Mouse (Mus musculus): ENCODE results near the gene Lenep. TPM values are rescaled to one million over a fixed set of nuclear protein-coding genes. Genes with fewer than 3 reads are reported as not detected.

The Lenep gene
- polyA plus RNA-seq, 1 experiment from 2014 or later: not detected

GRCm38 (mm10) chr3:89382950-89383349 lies 19.6 kb downstream of the Lenep start:
- no peak overlapping the region for H3K4me2 ChIP-seq
- H3K27ac ChIP-seq: no peak overlapping the region
- H3K27me3 ChIP-seq: no peaks in the 10 kb centered on the region
- H3K9me3 ChIP-seq: no peaks in the 10 kb centered on the region
- ATAC-seq (ENCODE audit: insufficient number of reproducible peaks, insufficient read depth, low FRiP score, low TSS enrichment, low read depth): no peak
- H3K36me3 ChIP-seq: no peaks in the 10 kb centered on the region
- WGBS: 68% methylated on average over 5 of the region's 5 CpGs
- no peak overlapping the region for H3K4me3 ChIP-seq (replicated peaks)
- H3K4me1 ChIP-seq (replicated peaks): peaks cover 33% of the 10 kb centered on the region
- H3K9ac ChIP-seq (replicated peaks): no peak overlapping the region

GRCm38 (mm10) chr3:89382033-89382882 lies 20.3 kb downstream of the Lenep start:
- H3K27me3 ChIP-seq: no peaks in the 10 kb centered on the region
- WGBS: 87% methylated on average over 9 of the region's 9 CpGs
- no peak overlapping the region for H3K27ac ChIP-seq
- ATAC-seq (ENCODE audit: insufficient number of reproducible peaks, insufficient read depth, low FRiP score, low TSS enrichment, low read depth): no peak
- no peaks in the 10 kb centered on the region for H3K36me3 ChIP-seq
- H3K4me2 ChIP-seq: no peak overlapping the region
- H3K9me3 ChIP-seq: no peaks in the 10 kb centered on the region
- no peak overlapping the region for H3K4me3 ChIP-seq (replicated peaks)
- H3K9ac ChIP-seq (replicated peaks): no peak overlapping the region
- H3K4me1 ChIP-seq (replicated peaks): peaks cover 35% of the 10 kb centered on the region

GRCm38 (mm10) chr3:89381233-89381632 lies 21.4 kb downstream of the Lenep start:
- no peaks in the 10 kb centered on the region for H3K27me3 ChIP-seq
- H3K9ac ChIP-seq (replicated peaks): no peak overlapping the region
- H3K36me3 ChIP-seq: no peaks in the 10 kb centered on the region
- no peak overlapping the region for H3K4me2 ChIP-seq
- WGBS: 83% methylated on average over 11 of the region's 11 CpGs
- no peak for ATAC-seq (ENCODE audit: insufficient number of reproducible peaks, insufficient read depth, low FRiP score, low TSS enrichment, low read depth)
- no peaks in the 10 kb centered on the region for H3K9me3 ChIP-seq
- peaks cover 26% of the 10 kb centered on the region for H3K4me1 ChIP-seq (replicated peaks)
- no peak overlapping the region for H3K4me3 ChIP-seq (replicated peaks)
- H3K27ac ChIP-seq: no peak overlapping the region

GRCm38 (mm10) chr3:89380711-89381110 lies 21.9 kb downstream of the Lenep start:
- 93% methylated on average over 18 of the region's 18 CpGs for WGBS

GRCm38 (mm10) chr3:89380291-89380690 lies 22.3 kb downstream of the Lenep start:
- H3K36me3 ChIP-seq: no peaks in the 10 kb centered on the region
- no peak for ATAC-seq (ENCODE audit: insufficient number of reproducible peaks, insufficient read depth, low FRiP score, low TSS enrichment, low read depth)

More at GRCm38 (mm10) chr3:89380711-89381110, 21.9 kb downstream of the Lenep start:
- no peak for ATAC-seq (ENCODE audit: insufficient number of reproducible peaks, insufficient read depth, low FRiP score, low TSS enrichment, low read depth)
- peaks cover 26% of the 10 kb centered on the region for H3K4me1 ChIP-seq (replicated peaks)
- H3K27ac ChIP-seq: no peak overlapping the region
- H3K36me3 ChIP-seq: no peaks in the 10 kb centered on the region
- no peaks in the 10 kb centered on the region for H3K27me3 ChIP-seq
- H3K4me2 ChIP-seq: no peak overlapping the region
- H3K9me3 ChIP-seq: no peaks in the 10 kb centered on the region
- no peak overlapping the region for H3K9ac ChIP-seq (replicated peaks)
- H3K4me3 ChIP-seq (replicated peaks): no peak overlapping the region

GRCm38 (mm10) chr3:89379388-89380131 lies 23.0 kb downstream of the Lenep start:
- Histone ChIP-seq H3K4me3 (replicated peaks) (no peak overlapping the region), H3K36me3 (no peaks in the 10 kb centered on the region), H3K9ac (replicated peaks) (no peak overlapping the region), H3K27ac (no peak overlapping the region), H3K9me3 (no peaks in the 10 kb centered on the region), H3K4me2 (no peak overlapping the region), H3K27me3 (no peaks in the 10 kb centered on the region), H3K4me1 (replicated peaks) (peaks cover 15% of the 10 kb centered on the region)
- ATAC-seq (ENCODE audit: insufficient number of reproducible peaks, insufficient read depth, low FRiP score, low TSS enrichment, low read depth): no peak
- 87% methylated on average over 31 of the region's 31 CpGs for WGBS

More at GRCm38 (mm10) chr3:89380291-89380690, 22.3 kb downstream of the Lenep start:
- Histone ChIP-seq H3K4me1 (replicated peaks) (peaks cover 22% of the 10 kb centered on the region), H3K27ac (no peak overlapping the region), H3K4me2 (no peak overlapping the region), H3K4me3 (replicated peaks) (no peak overlapping the region), H3K9me3 (no peaks in the 10 kb centered on the region), H3K27me3 (no peaks in the 10 kb centered on the region), H3K9ac (replicated peaks) (no peak overlapping the region)
- 92% methylated on average over 14 of the region's 14 CpGs for WGBS

GRCm38 (mm10) chr3:89378394-89379067 lies 24.1 kb downstream of the Lenep start:
- Histone ChIP-seq H3K27ac (peak overlapping the region; percentile 75), H3K4me3 (replicated peaks) (peak overlapping the region; percentile 60), H3K4me1 (replicated peaks) (peaks cover 14% of the 10 kb centered on the region), H3K27me3 (no peaks in the 10 kb centered on the region), H3K4me2 (peak overlapping the region; percentile 80), H3K9ac (replicated peaks) (peak overlapping the region; percentile 76), H3K36me3 (no peaks in the 10 kb centered on the region), H3K9me3 (no peaks in the 10 kb centered on the region)
- under 1% methylated on average over 26 of the region's 29 CpGs for WGBS
- ATAC-seq (ENCODE audit: insufficient number of reproducible peaks, insufficient read depth, low FRiP score, low TSS enrichment, low read depth): peak; percentile 82

- Histone ChIP-seq H3K4me1 (replicated peaks) (peaks cover 17% of the 10 kb centered on the region), H3K27me3 (no peaks in the 10 kb centered on the region), H3K36me3 (no peaks in the 10 kb centered on the region), H3K4me2 (peak overlapping the region; percentile 80), H3K4me3 (replicated peaks) (peak overlapping the region; percentile 60), H3K27ac (peak overlapping the region; percentile 75), H3K9ac (replicated peaks) (peak overlapping the region; percentile 76; the same call in 1 of the 2 replicates), H3K9me3 (no peaks in the 10 kb centered on the region)
- WGBS: 69% methylated on average over 4 of the region's 4 CpGs
- peak; percentile 23; the same call in 1 of the 2 replicates for ATAC-seq (ENCODE audit: insufficient number of reproducible peaks, insufficient read depth, low FRiP score, low TSS enrichment, low read depth)
Observed at GRCm38 (mm10) chr3:89377831-89378230, 24.8 kb downstream of the Lenep start.

GRCm38 (mm10) chr3:89373581-89374231 lies 28.9 kb downstream of the Lenep start:
- H3K9ac ChIP-seq (replicated peaks): no peak overlapping the region
- ATAC-seq (ENCODE audit: insufficient number of reproducible peaks, insufficient read depth, low FRiP score, low TSS enrichment, low read depth): no peak
- no peak overlapping the region for H3K4me3 ChIP-seq (replicated peaks)
- WGBS: 42% methylated on average over 5 of the region's 5 CpGs
- no peak overlapping the region for H3K27ac ChIP-seq
- H3K4me2 ChIP-seq: no peak overlapping the region
- no peaks in the 10 kb centered on the region for H3K9me3 ChIP-seq
- H3K4me1 ChIP-seq (replicated peaks): peaks cover 14% of the 10 kb centered on the region
- H3K27me3 ChIP-seq: no peaks in the 10 kb centered on the region
- H3K36me3 ChIP-seq: no peaks in the 10 kb centered on the region

GRCm38 (mm10) chr3:89367338-89367737 lies 35.3 kb downstream of the Lenep start:
- Histone ChIP-seq H3K9me3 (no peaks in the 10 kb centered on the region), H3K4me3 (replicated peaks) (no peak overlapping the region), H3K27ac (no peak overlapping the region), H3K4me2 (no peak overlapping the region), H3K36me3 (no peaks in the 10 kb centered on the region), H3K9ac (replicated peaks) (no peak overlapping the region), H3K4me1 (replicated peaks) (peaks cover 6% of the 10 kb centered on the region), H3K27me3 (0 out of 2 replicates have a peak, but pooled peaks cover 4% of the 10 kb centered on the region)
- WGBS: 48% methylated on average over 11 of the region's 11 CpGs
- no peak for ATAC-seq (ENCODE audit: insufficient number of reproducible peaks, insufficient read depth, low FRiP score, low TSS enrichment, low read depth)

Data from limb, embryonic 12.5 days (tissue).